Mouse (Mus musculus) liver, postnatal 0 days (tissue): ENCODE measurements around the gene Chad.

Source experiments
- CTCF ChIP-seq: sonication (generic); IDR thresholded peaks from 2 replicates; pipeline ENCODE4 v1.5.1; 2016; ENCODE audit warnings: antibody characterized with exemption, low read depth
- EP300 ChIP-seq: IDR thresholded peaks from 2 replicates; pipeline ENCODE4 v1.6.1; 2016; ENCODE audit warnings: antibody characterized with exemption, low read depth, mild to moderate bottlenecking

- TF ChIP-seq CTCF, result no peak
- no peak for TF ChIP-seq EP300
Observed at GRCm38 (mm10) chr11:94615494-94615893, 50.6 kb downstream of the Chad start.
